Mouse (Mus musculus): Measurements from ENCODE around the gene Arhgap29. TPM values are rescaled to one million over a fixed set of nuclear protein-coding genes. Genes with fewer than 3 reads are reported as not detected.

The Arhgap29 gene
- polyA plus RNA-seq, 1 experiment from 2014 or later: 69.1 TPM

DNA sequence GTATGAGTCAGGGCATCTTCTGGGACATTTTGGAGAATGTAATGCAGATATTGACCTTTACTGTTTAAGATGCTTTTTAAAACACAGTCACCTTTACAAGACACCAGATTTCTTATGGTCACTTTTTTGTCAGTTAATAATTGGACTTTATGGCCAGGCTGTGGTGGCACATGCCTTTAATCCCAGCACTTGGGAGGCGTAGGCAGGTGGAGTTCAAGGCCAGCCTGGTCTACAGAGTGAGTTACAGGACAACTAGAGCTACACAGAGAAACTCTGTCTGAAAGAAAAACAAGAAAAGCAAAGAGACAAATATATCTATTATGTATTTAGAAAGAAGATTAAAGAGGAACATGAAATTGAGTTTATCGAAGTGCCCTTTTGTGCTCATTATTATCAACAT lies 1.2 kb upstream of the Arhgap29 start:
- no peak overlapping the region for H3K9ac ChIP-seq (ENCODE audit: low read depth, low read length)
- no peaks in the 10 kb centered on the region for H3K9me3 ChIP-seq (replicated peaks; ENCODE audit: control insufficient read depth, low read length)
- H3K4me1 ChIP-seq (ENCODE audit: control insufficient read depth, insufficient read depth, low read length): no peaks in the 10 kb centered on the region; the same call in 1 of the 2 replicates
- no peak overlapping the region for H3K27ac ChIP-seq (ENCODE audit: low read depth, low read length)
- no peak for ATAC-seq (replicated peaks; ENCODE audit: insufficient number of reproducible peaks, low FRiP score, low TSS enrichment)
- no peaks in the 10 kb centered on the region for H3K27me3 ChIP-seq (ENCODE audit: control insufficient read depth, insufficient read depth, low read length)
- peaks cover 3% of the 10 kb centered on the region; the same call in 1 of the 2 replicates for H3K36me3 ChIP-seq (ENCODE audit: control insufficient read depth, insufficient read depth, low read length)
- WGBS (ENCODE audit: insufficient replicate concordance): 83% methylated on average over 2 of the region's 2 CpGs
- H3K4me3 ChIP-seq (ENCODE audit: low read depth, low read length): no peak overlapping the region
- no peak overlapping the region for H3K4me2 ChIP-seq

DNA sequence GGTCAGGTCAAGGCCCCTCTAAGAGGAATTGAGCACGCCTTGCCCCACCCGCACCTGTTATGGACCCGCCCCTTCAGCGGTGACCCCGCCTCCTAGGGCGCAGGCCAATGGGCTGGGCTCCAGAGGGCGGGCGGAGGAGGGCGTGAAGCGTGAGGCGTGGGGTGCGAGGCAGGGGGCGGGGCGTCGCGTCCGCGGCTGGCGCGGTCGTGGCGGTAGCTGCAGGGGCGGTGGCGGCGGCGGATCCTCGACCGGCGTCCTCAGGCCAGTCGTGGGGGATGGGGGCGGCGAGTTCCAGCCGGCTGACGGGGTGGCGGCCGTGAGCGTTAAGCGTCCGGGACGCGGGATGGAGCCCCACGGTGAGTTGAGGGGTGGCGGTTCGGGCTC lies 700 bp downstream of the Arhgap29 start:
- ATAC-seq (replicated peaks; ENCODE audit: insufficient number of reproducible peaks, low FRiP score, low TSS enrichment): peak; percentile 97
- H3K4me3 ChIP-seq (ENCODE audit: low read depth, low read length): peak overlapping the region; percentile 86
- WGBS (ENCODE audit: insufficient replicate concordance): 1% methylated on average over 18 of the region's 44 CpGs
- no peaks in the 10 kb centered on the region for H3K27me3 ChIP-seq (ENCODE audit: control insufficient read depth, insufficient read depth, low read length)
- peak overlapping the region; percentile 79 for H3K4me2 ChIP-seq
- H3K9me3 ChIP-seq (replicated peaks; ENCODE audit: control insufficient read depth, low read length): no peaks in the 10 kb centered on the region
- H3K4me1 ChIP-seq (ENCODE audit: control insufficient read depth, insufficient read depth, low read length): no peaks in the 10 kb centered on the region; the same call in 1 of the 2 replicates
- peak overlapping the region; percentile 93 for H3K9ac ChIP-seq (ENCODE audit: low read depth, low read length)
- peak overlapping the region; percentile 77 for H3K27ac ChIP-seq (ENCODE audit: low read depth, low read length)
- peaks cover 6% of the 10 kb centered on the region; the same call in 1 of the 2 replicates for H3K36me3 ChIP-seq (ENCODE audit: control insufficient read depth, insufficient read depth, low read length)

DNA sequence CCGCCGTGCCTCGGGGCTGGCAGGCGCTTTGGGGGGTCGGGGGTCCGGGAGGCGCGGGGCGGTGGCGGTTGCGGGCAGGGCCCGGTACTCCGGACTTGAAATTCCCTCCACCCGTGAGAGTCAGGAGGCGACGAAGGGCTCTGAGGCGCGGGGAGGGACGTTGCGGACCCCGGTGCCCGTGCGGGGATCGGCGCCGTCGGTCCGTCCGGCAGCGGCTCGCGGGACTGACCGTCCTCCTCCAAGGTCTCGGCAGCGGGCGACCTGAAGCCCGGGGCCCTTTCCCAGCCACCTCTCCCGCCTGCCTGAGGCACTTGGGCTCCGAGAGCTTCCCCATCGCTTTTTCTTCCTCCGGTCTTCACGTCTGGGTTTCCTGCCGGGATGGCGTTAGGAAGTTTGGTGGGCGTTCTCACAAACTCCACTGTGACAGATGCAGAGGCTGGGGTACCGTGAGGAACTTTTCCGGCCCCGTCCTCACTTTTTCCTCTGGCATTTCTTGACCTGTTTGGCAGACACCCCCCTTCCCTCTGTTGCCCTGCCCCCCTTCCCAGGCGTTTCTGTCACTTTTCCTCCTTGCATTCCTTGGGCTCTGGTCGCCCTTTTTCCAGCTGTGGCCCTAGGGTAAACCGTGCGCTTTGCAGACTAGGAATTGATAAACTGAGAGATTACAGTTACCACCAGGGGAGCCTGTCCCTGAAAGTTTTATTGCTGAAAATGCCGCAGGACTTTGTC lies 1.3 kb downstream of the Arhgap29 start:
- Histone ChIP-seq H3K4me3 (ENCODE audit: low read depth, low read length) (peak overlapping the region; percentile 86), H3K36me3 (ENCODE audit: control insufficient read depth, insufficient read depth, low read length) (peaks cover 6% of the 10 kb centered on the region; the same call in 1 of the 2 replicates), H3K27me3 (ENCODE audit: control insufficient read depth, insufficient read depth, low read length) (no peaks in the 10 kb centered on the region), H3K9me3 (replicated peaks; ENCODE audit: control insufficient read depth, low read length) (no peaks in the 10 kb centered on the region), H3K27ac (ENCODE audit: low read depth, low read length) (peak overlapping the region; percentile 77), H3K4me1 (ENCODE audit: control insufficient read depth, insufficient read depth, low read length) (no peaks in the 10 kb centered on the region; the same call in 1 of the 2 replicates), H3K9ac (ENCODE audit: low read depth, low read length) (peak overlapping the region; percentile 93), H3K4me2 (peak overlapping the region; percentile 79)
- peak; percentile 49; the same call in 1 of the 2 replicates for ATAC-seq (replicated peaks; ENCODE audit: insufficient number of reproducible peaks, low FRiP score, low TSS enrichment)
- under 1% methylated on average over 35 of the region's 53 CpGs for WGBS (ENCODE audit: insufficient replicate concordance)

DNA sequence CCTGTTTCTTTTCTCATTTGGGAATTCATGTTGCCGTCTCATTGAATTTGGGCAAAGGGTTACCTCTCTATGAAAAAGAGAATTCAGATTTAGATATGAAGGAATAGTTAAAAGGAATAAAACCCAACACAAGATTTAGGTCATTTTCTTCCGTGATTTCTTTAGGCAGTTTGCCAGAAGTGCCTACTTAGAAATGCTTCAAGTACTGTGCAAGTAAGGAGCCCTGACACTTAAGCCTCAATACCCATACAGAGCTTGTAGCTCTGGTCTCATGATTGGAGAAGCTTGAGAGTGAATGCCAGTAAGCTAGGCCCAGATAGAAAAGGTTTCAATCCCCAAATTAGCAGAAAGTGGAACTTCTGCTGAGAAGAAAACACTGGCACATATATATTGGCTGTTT lies 2.1 kb downstream of the Arhgap29 start:
- H3K4me3 ChIP-seq (ENCODE audit: low read depth, low read length): peak overlapping the region; percentile 86
- H3K27ac ChIP-seq (ENCODE audit: low read depth, low read length): 0 out of 2 replicates have a peak overlapping the region, but pooled peaks have one; percentile 22
- WGBS (ENCODE audit: insufficient replicate concordance): 30% methylated on average over 2 of the region's 2 CpGs
- H3K4me1 ChIP-seq (ENCODE audit: control insufficient read depth, insufficient read depth, low read length): no peaks in the 10 kb centered on the region; the same call in 1 of the 2 replicates
- no peaks in the 10 kb centered on the region for H3K9me3 ChIP-seq (replicated peaks; ENCODE audit: control insufficient read depth, low read length)
- H3K36me3 ChIP-seq (ENCODE audit: control insufficient read depth, insufficient read depth, low read length): peaks cover 6% of the 10 kb centered on the region; the same call in 1 of the 2 replicates
- H3K9ac ChIP-seq (ENCODE audit: low read depth, low read length): peak overlapping the region; percentile 93; the same call in 1 of the 2 replicates
- no peak for ATAC-seq (replicated peaks; ENCODE audit: insufficient number of reproducible peaks, low FRiP score, low TSS enrichment)
- peak overlapping the region; percentile 79 for H3K4me2 ChIP-seq
- H3K27me3 ChIP-seq (ENCODE audit: control insufficient read depth, insufficient read depth, low read length): no peaks in the 10 kb centered on the region

DNA sequence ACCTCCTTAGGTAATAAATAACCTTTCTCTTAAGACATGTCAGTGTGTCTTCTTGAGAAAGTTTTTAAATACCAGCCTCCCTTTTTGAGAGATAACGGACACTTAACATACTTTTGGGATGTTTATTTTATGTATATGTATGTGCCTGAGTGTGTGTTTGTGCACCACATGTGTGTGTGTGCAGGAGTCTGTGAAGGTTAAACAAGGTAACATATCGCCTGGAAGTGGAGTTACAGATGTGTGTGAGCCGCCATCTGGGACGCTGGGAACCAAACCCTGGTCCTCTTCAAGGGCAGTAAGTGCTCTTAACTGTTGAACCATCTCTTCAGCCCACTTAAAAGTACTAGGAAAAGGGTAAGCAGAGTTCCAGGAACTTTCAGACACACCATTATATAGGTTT lies 3.2 kb downstream of the Arhgap29 start:
- H3K27me3 ChIP-seq (ENCODE audit: control insufficient read depth, insufficient read depth, low read length): no peaks in the 10 kb centered on the region
- H3K4me1 ChIP-seq (ENCODE audit: control insufficient read depth, insufficient read depth, low read length): no peaks in the 10 kb centered on the region; the same call in 1 of the 2 replicates
- H3K4me2 ChIP-seq: no peak overlapping the region
- no peak overlapping the region for H3K9ac ChIP-seq (ENCODE audit: low read depth, low read length)
- H3K9me3 ChIP-seq (replicated peaks; ENCODE audit: control insufficient read depth, low read length): no peaks in the 10 kb centered on the region
- no peak overlapping the region for H3K27ac ChIP-seq (ENCODE audit: low read depth, low read length)
- 91% methylated on average over 4 of the region's 4 CpGs for WGBS (ENCODE audit: insufficient replicate concordance)
- H3K4me3 ChIP-seq (ENCODE audit: low read depth, low read length): no peak overlapping the region
- no peak for ATAC-seq (replicated peaks; ENCODE audit: insufficient number of reproducible peaks, low FRiP score, low TSS enrichment)
- peaks cover 6% of the 10 kb centered on the region; the same call in 1 of the 2 replicates for H3K36me3 ChIP-seq (ENCODE audit: control insufficient read depth, insufficient read depth, low read length)

DNA sequence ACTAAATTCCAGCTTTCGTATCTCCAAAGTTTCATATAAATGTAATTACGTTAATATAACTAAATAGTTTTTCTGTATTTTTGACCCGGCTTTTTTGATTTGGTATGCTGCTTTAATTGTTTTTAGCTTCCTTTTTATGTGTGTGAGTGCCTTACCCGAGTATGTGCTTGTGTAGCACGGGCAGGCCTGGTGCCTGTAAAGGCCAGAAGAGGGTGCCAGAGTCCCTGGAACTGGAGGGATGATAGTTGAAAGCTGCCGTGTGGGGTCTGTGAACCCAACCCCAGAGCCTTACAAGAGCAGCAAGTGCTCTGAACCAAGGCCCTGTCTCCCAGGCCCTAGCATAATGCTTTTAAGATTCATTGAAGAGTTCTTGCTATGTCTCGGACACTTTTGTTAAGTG lies 4.4 kb downstream of the Arhgap29 start:
- H3K4me2 ChIP-seq: no peak overlapping the region
- H3K36me3 ChIP-seq (ENCODE audit: control insufficient read depth, insufficient read depth, low read length): peaks cover 6% of the 10 kb centered on the region; the same call in 1 of the 2 replicates
- no peak overlapping the region for H3K4me3 ChIP-seq (ENCODE audit: low read depth, low read length)
- no peak overlapping the region for H3K9ac ChIP-seq (ENCODE audit: low read depth, low read length)
- no peaks in the 10 kb centered on the region for H3K27me3 ChIP-seq (ENCODE audit: control insufficient read depth, insufficient read depth, low read length)
- 83% methylated on average over 7 of the region's 7 CpGs for WGBS (ENCODE audit: insufficient replicate concordance)
- ATAC-seq (replicated peaks; ENCODE audit: insufficient number of reproducible peaks, low FRiP score, low TSS enrichment): no peak
- no peak overlapping the region for H3K27ac ChIP-seq (ENCODE audit: low read depth, low read length)
- no peaks in the 10 kb centered on the region; the same call in 1 of the 2 replicates for H3K4me1 ChIP-seq (ENCODE audit: control insufficient read depth, insufficient read depth, low read length)
- H3K9me3 ChIP-seq (replicated peaks; ENCODE audit: control insufficient read depth, low read length): no peaks in the 10 kb centered on the region

DNA sequence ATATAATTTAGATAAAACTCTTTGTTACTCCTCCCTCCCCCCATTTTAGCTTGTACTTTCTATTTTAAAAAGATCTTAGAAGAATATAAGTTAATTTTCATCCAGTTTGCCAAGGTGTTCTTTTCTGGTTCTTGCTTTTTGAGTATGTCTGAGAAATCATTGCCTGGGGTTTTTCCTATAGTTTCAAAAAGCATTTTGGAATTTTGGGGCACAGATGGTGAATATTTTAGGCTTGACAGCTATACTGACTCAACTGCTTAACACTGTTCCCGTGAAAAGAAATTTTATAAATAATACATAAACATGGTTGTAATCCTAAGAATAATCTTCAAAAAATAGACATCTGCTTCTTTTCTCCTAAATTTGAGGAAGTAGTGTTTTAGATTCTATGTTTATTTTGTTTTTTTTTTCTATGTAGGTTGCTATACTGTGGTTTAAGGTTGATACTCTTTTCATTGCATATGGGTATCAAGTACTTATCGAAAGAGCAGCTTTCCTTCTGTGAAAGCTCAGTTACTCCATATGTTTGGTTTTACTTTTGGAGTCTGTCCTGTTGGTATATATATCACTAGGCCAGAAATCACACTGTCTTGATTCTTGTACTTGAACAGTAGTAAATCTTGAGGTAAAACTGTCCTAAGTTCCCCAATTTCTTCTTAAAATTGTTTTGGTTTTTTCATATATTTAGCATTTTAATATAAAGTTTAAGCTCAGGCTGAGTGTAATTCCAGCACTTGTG lies 5.4 kb downstream of the Arhgap29 start:
- Histone ChIP-seq H3K4me1 (ENCODE audit: control insufficient read depth, insufficient read depth, low read length) (no peaks in the 10 kb centered on the region; the same call in 1 of the 2 replicates), H3K36me3 (ENCODE audit: control insufficient read depth, insufficient read depth, low read length) (peaks cover 6% of the 10 kb centered on the region; the same call in 1 of the 2 replicates), H3K9ac (ENCODE audit: low read depth, low read length) (no peak overlapping the region), H3K9me3 (replicated peaks; ENCODE audit: control insufficient read depth, low read length) (no peaks in the 10 kb centered on the region), H3K4me3 (ENCODE audit: low read depth, low read length) (no peak overlapping the region), H3K27ac (ENCODE audit: low read depth, low read length) (no peak overlapping the region), H3K4me2 (no peak overlapping the region), H3K27me3 (ENCODE audit: control insufficient read depth, insufficient read depth, low read length) (no peaks in the 10 kb centered on the region)
- ATAC-seq (replicated peaks; ENCODE audit: insufficient number of reproducible peaks, low FRiP score, low TSS enrichment): no peak
- WGBS (ENCODE audit: insufficient replicate concordance): 91% methylated on average over 2 of the region's 2 CpGs

DNA sequence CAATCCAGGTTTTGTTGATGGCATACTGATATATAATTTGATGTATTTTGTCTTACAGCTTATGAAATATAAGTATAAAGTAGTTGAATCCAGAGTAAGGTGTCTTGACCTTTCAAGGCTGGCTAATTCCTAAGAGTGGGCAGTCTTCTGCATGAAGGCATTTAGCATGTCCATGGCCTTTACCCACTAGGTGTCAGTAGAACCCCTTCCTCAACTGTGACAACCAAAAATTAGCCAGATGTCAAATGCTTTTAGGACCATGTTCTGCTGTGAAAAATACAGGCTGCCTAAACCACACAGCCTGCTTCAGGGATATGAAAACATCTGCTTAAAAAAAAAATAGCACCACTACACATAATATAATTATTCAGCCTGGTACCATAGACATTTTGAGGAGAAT lies 11.8 kb downstream of the Arhgap29 start:
- Histone ChIP-seq H3K9me3 (replicated peaks; ENCODE audit: control insufficient read depth, low read length) (no peaks in the 10 kb centered on the region), H3K27ac (ENCODE audit: low read depth, low read length) (no peak overlapping the region), H3K4me3 (ENCODE audit: low read depth, low read length) (no peak overlapping the region), H3K9ac (ENCODE audit: low read depth, low read length) (no peak overlapping the region), H3K27me3 (ENCODE audit: control insufficient read depth, insufficient read depth, low read length) (no peaks in the 10 kb centered on the region), H3K4me1 (ENCODE audit: control insufficient read depth, insufficient read depth, low read length) (no peaks in the 10 kb centered on the region), H3K4me2 (no peak overlapping the region), H3K36me3 (ENCODE audit: control insufficient read depth, insufficient read depth, low read length) (no peaks in the 10 kb centered on the region)
- no peak for ATAC-seq (replicated peaks; ENCODE audit: insufficient number of reproducible peaks, low FRiP score, low TSS enrichment)

All from heart, embryonic 11.5 days (tissue).